Mouse (Mus musculus) left cerebral cortex, adult 8-10 months (tissue): ENCODE measurements around the gene Mapkapk3. TPM values are rescaled to one million over a fixed set of nuclear protein-coding genes. Genes with fewer than 3 reads are reported as not detected.
"Not testable (repeated sequence)": the region's sequence is repeated elsewhere in the genome, so short reads cannot be mapped to it uniquely, and the experiment has no call there.

Experiments
- DNase-seq, 2 experiments: peaks; one replicate each; pipeline ENCODE4 v3.0.0; 2022; ENCODE audit warnings: low spot score in 2 of 2
- total RNA-seq, 4 experiments: library from RNA; stranded (reverse); gene quantifications; 2 replicates each; pipeline ENCODE4 v1.2.4; 2022

Gene Mapkapk3
- total RNA-seq, 4 experiments from 2014 or later, result 2.4 to 3.9 (median 3.2) TPM

GRCm38 (mm10) chr9:107307886-107308285 is 18.2 kb upstream of the Mapkapk3 start:
- DNase-seq, result peak in 1 of 2 experiments; percentile 56

GRCm38 (mm10) chr9:107307099-107307872 is 17.6 kb upstream of the Mapkapk3 start:
- DNase-seq, result no peak

GRCm38 (mm10) chr9:107306673-107307072 is 17.0 kb upstream of the Mapkapk3 start:
- DNase-seq, result not testable (repeated sequence)

- DNase-seq, result no peak
Measured at GRCm38 (mm10) chr9:107305601-107306542, 16.2 kb upstream of the Mapkapk3 start.

- DNase-seq, result no peak
Measured at GRCm38 (mm10) chr9:107305012-107305411, 15.3 kb upstream of the Mapkapk3 start.

- no peak for DNase-seq
Measured at GRCm38 (mm10) chr9:107304383-107304782, 14.7 kb upstream of the Mapkapk3 start.

GRCm38 (mm10) chr9:107303900-107304299 is 14.2 kb upstream of the Mapkapk3 start:
- DNase-seq, result no peak

GRCm38 (mm10) chr9:107303121-107303820 is 13.6 kb upstream of the Mapkapk3 start:
- DNase-seq, result no peak

GRCm38 (mm10) chr9:107302592-107302991 is 12.9 kb upstream of the Mapkapk3 start:
- no peak for DNase-seq

- no peak for DNase-seq
Measured at GRCm38 (mm10) chr9:107301554-107302331, 12.1 kb upstream of the Mapkapk3 start.

GRCm38 (mm10) chr9:107300224-107300973 is 10.7 kb upstream of the Mapkapk3 start:
- DNase-seq, result no peak

GRCm38 (mm10) chr9:107299783-107300182 is 10.1 kb upstream of the Mapkapk3 start:
- no peak for DNase-seq

- no peak for DNase-seq
Measured at GRCm38 (mm10) chr9:107298876-107299275, 9.2 kb upstream of the Mapkapk3 start.

GRCm38 (mm10) chr9:107298059-107298780 is 8.5 kb upstream of the Mapkapk3 start:
- no peak for DNase-seq

- no peak for DNase-seq
Measured at GRCm38 (mm10) chr9:107297658-107298057, 8.0 kb upstream of the Mapkapk3 start.

- no peak for DNase-seq
Measured at GRCm38 (mm10) chr9:107297059-107297458, 7.4 kb upstream of the Mapkapk3 start.

GRCm38 (mm10) chr9:107296501-107296965 is 6.9 kb upstream of the Mapkapk3 start:
- peak; percentile 88 to 97 for DNase-seq

GRCm38 (mm10) chr9:107296041-107296440 is 6.4 kb upstream of the Mapkapk3 start:
- DNase-seq, result no peak

- no peak for DNase-seq
Measured at GRCm38 (mm10) chr9:107296016-107296040, 6.2 kb upstream of the Mapkapk3 start, which contains the start of gene Cish. TSS of gene Cish (plus strand) at chr9:107296026.

- DNase-seq, result peak in 1 of 2 experiments; percentile 50
Measured at GRCm38 (mm10) chr9:107295616-107296015, 5.9 kb upstream of the Mapkapk3 start.
